Mouse (Mus musculus) stomach, embryonic 15.5 days (tissue): ENCODE results near the gene Rbm34. TPM values are rescaled to one million over a fixed set of nuclear protein-coding genes. Genes with fewer than 3 reads are reported as not detected.
"Not testable (repeated sequence)": the region's sequence is repeated elsewhere in the genome, so short reads cannot be mapped to it uniquely, and the experiment has no call there.

Experiments used
- ATAC-seq: fragments of 200-750 bp; cut with Nextera tagmentation; 2 replicates; pipeline ENCODE4 v1.8.0; 2017; ENCODE audit warnings: low read depth, moderate number of reproducible peaks, moderate TSS enrichment; ENCODE audit not compliant: insufficient read depth, low FRiP score
- H3K27ac ChIP-seq: fragments of 300-500 bp; sonication (generic); 2 replicates; pipeline ENCODE4 v1.5.1; 2015; ENCODE audit warnings: mild to moderate bottlenecking, inconsistent platforms
- H3K27me3 ChIP-seq: fragments of 300-500 bp; sonication (generic); replicated peaks from 2 replicates; pipeline ENCODE4 v1.6.1; 2015; ENCODE audit warnings: inconsistent platforms
- H3K36me3 ChIP-seq: fragments of 300-500 bp; sonication (generic); 2 replicates; pipeline ENCODE4 v1.6.1; 2015; ENCODE audit warnings: inconsistent platforms
- H3K4me1 ChIP-seq: fragments of 300-500 bp; sonication (generic); 2 replicates; pipeline ENCODE4 v1.6.1; 2015; ENCODE audit warnings: inconsistent platforms
- H3K4me2 ChIP-seq: fragments of 300-500 bp; sonication (generic); 2 replicates; pipeline ENCODE4 v1.6.1; 2015; ENCODE audit warnings: mild to moderate bottlenecking, inconsistent platforms
- H3K4me3 ChIP-seq: fragments of 300-500 bp; sonication (generic); replicated peaks from 2 replicates; pipeline ENCODE4 v1.5.1; 2015; ENCODE audit warnings: inconsistent platforms
- H3K9ac ChIP-seq: fragments of 300-500 bp; sonication (generic); 2 replicates; pipeline ENCODE4 v1.6.1; 2015; ENCODE audit warnings: inconsistent platforms
- H3K9me3 ChIP-seq: fragments of 300-500 bp; sonication (generic); 2 replicates; pipeline ENCODE4 v1.6.1; 2016; ENCODE audit warnings: inconsistent platforms
- WGBS: fragments of 180-500 bp; shearing (Covaris S2); methylation state at CpG from one replicate; pipeline ENCODE4 v1.1.7; 2015; 5-methylcytosine and 5-hydroxymethylcytosine counted together
- polyA plus RNA-seq: library from polyadenylated mRNA; unstranded; fragments of >200 nt; fragmentation: Nextera tagmentation; extraction: Ambion mirVana; gene quantifications from 2 replicates; pipeline ENCODE4 v1.2.1, GENCODE M21; 2015

The Rbm34 gene
- polyA plus RNA-seq, 1 experiment from 2014 or later: 24.3 TPM

- H3K27ac ChIP-seq: no peak overlapping the region
- 40% methylated on average over 10 of the region's 10 CpGs for WGBS
These were observed 56.1 kb downstream of the Rbm34 start for GRCm38 (mm10) chr8:126914609-126915375.

GRCm38 (mm10) chr8:126914107-126914490 lies 56.8 kb downstream of the Rbm34 start:
- not testable (repeated sequence) for H3K36me3 ChIP-seq, H3K4me2 ChIP-seq, ATAC-seq, H3K4me3 ChIP-seq, H3K27ac ChIP-seq, H3K9ac ChIP-seq, H3K27me3 ChIP-seq, H3K9me3 ChIP-seq
- H3K4me1 ChIP-seq: peaks cover 17% of the 10 kb centered on the region
- 56% methylated on average over 10 of the region's 10 CpGs for WGBS

More at GRCm38 (mm10) chr8:126914609-126915375, 56.1 kb downstream of the Rbm34 start:
- Histone ChIP-seq H3K4me3 (no peak overlapping the region), H3K27me3 (no peaks in the 10 kb centered on the region), H3K36me3 (no peaks in the 10 kb centered on the region), H3K4me2 (no peak overlapping the region), H3K4me1 (peaks cover 16% of the 10 kb centered on the region), H3K9ac (no peak overlapping the region), H3K9me3 (no peaks in the 10 kb centered on the region)
- no peak for ATAC-seq

GRCm38 (mm10) chr8:126913241-126914106 lies 57.4 kb downstream of the Rbm34 start:
- H3K9me3 ChIP-seq: no peaks in the 10 kb centered on the region
- WGBS: 45% methylated on average over 12 of the region's 12 CpGs
- H3K4me3 ChIP-seq: no peak overlapping the region
- no peaks in the 10 kb centered on the region for H3K27me3 ChIP-seq
- peak overlapping the region; percentile 55 for H3K27ac ChIP-seq
- ATAC-seq: no peak
- peaks cover 16% of the 10 kb centered on the region for H3K4me1 ChIP-seq
- H3K4me2 ChIP-seq: no peak overlapping the region
- no peak overlapping the region for H3K9ac ChIP-seq
- no peaks in the 10 kb centered on the region for H3K36me3 ChIP-seq

- H3K4me1 ChIP-seq: peaks cover 13% of the 10 kb centered on the region
- H3K36me3 ChIP-seq: no peaks in the 10 kb centered on the region
- no peak overlapping the region for H3K4me2 ChIP-seq
- H3K27ac ChIP-seq: no peak overlapping the region
- H3K9ac ChIP-seq: no peak overlapping the region
- peak; percentile 37; the same call in 1 of the 2 replicates for ATAC-seq
- H3K4me3 ChIP-seq: no peak overlapping the region
- 51% methylated on average over 10 of the region's 10 CpGs for WGBS
- no peaks in the 10 kb centered on the region for H3K9me3 ChIP-seq
- no peaks in the 10 kb centered on the region for H3K27me3 ChIP-seq
These were observed 61.5 kb downstream of the Rbm34 start for GRCm38 (mm10) chr8:126909371-126909802.

GRCm38 (mm10) chr8:126908805-126909204 lies 62.1 kb downstream of the Rbm34 start:
- H3K36me3 ChIP-seq: no peaks in the 10 kb centered on the region
- H3K9me3 ChIP-seq: no peaks in the 10 kb centered on the region
- no peak overlapping the region for H3K4me2 ChIP-seq
- peaks cover 14% of the 10 kb centered on the region for H3K4me1 ChIP-seq
- no peak overlapping the region for H3K9ac ChIP-seq
- no peaks in the 10 kb centered on the region for H3K27me3 ChIP-seq
- no peak for ATAC-seq
- 64% methylated on average over 6 of the region's 6 CpGs for WGBS
- no peak overlapping the region for H3K27ac ChIP-seq
- H3K4me3 ChIP-seq: no peak overlapping the region

GRCm38 (mm10) chr8:126907968-126908367 lies 62.9 kb downstream of the Rbm34 start:
- no peak overlapping the region for H3K27ac ChIP-seq
- no peaks in the 10 kb centered on the region for H3K9me3 ChIP-seq
- no peak for ATAC-seq
- H3K4me3 ChIP-seq: no peak overlapping the region
- H3K4me1 ChIP-seq: peaks cover 8% of the 10 kb centered on the region; the same call in 1 of the 2 replicates
- H3K4me2 ChIP-seq: no peak overlapping the region
- H3K36me3 ChIP-seq: no peaks in the 10 kb centered on the region
- no peak overlapping the region for H3K9ac ChIP-seq
- no peaks in the 10 kb centered on the region for H3K27me3 ChIP-seq
- WGBS: 55% methylated on average over 9 of the region's 9 CpGs

GRCm38 (mm10) chr8:126907374-126907773 lies 63.5 kb downstream of the Rbm34 start:
- no peak overlapping the region for H3K4me2 ChIP-seq

GRCm38 (mm10) chr8:126905387-126905786 lies 65.5 kb downstream of the Rbm34 start:
- no peak overlapping the region for H3K4me2 ChIP-seq
- H3K36me3 ChIP-seq: no peaks in the 10 kb centered on the region
- ATAC-seq: no peak
- H3K9ac ChIP-seq: no peak overlapping the region
- H3K4me1 ChIP-seq: peaks cover 8% of the 10 kb centered on the region; the same call in 1 of the 2 replicates
- WGBS: 90% methylated on average over 3 of the region's 3 CpGs
- no peak overlapping the region for H3K27ac ChIP-seq
- no peaks in the 10 kb centered on the region for H3K27me3 ChIP-seq
- H3K9me3 ChIP-seq: no peaks in the 10 kb centered on the region
- no peak overlapping the region for H3K4me3 ChIP-seq

More at GRCm38 (mm10) chr8:126907374-126907773, 63.5 kb downstream of the Rbm34 start:
- Histone ChIP-seq H3K27ac (no peak overlapping the region), H3K4me1 (peaks cover 8% of the 10 kb centered on the region; the same call in 1 of the 2 replicates), H3K4me3 (no peak overlapping the region), H3K36me3 (no peaks in the 10 kb centered on the region), H3K9me3 (no peaks in the 10 kb centered on the region), H3K27me3 (no peaks in the 10 kb centered on the region), H3K9ac (no peak overlapping the region)
- no peak for ATAC-seq
- WGBS: 77% methylated on average over 3 of the region's 3 CpGs

GRCm38 (mm10) chr8:126903927-126904326 lies 66.9 kb downstream of the Rbm34 start:
- 72% methylated on average over 9 of the region's 9 CpGs for WGBS

GRCm38 (mm10) chr8:126903224-126903895 lies 67.5 kb downstream of the Rbm34 start:
- Histone ChIP-seq H3K27me3 (no peaks in the 10 kb centered on the region), H3K4me1 (peaks cover 4% of the 10 kb centered on the region; the same call in 1 of the 2 replicates), H3K9ac (no peak overlapping the region), H3K4me2 (no peak overlapping the region), H3K9me3 (no peaks in the 10 kb centered on the region), H3K27ac (peak overlapping the region; percentile 28), H3K4me3 (no peak overlapping the region), H3K36me3 (no peaks in the 10 kb centered on the region)
- 49% methylated on average over 9 of the region's 9 CpGs for WGBS
- ATAC-seq: 0 out of 2 replicates have a peak, but pooled peaks have one; percentile 5

More at GRCm38 (mm10) chr8:126903927-126904326, 66.9 kb downstream of the Rbm34 start:
- no peaks in the 10 kb centered on the region for H3K27me3 ChIP-seq
- peak overlapping the region; percentile 28; the same call in 1 of the 2 replicates for H3K27ac ChIP-seq
- H3K4me2 ChIP-seq: no peak overlapping the region
- ATAC-seq: no peak
- no peak overlapping the region for H3K9ac ChIP-seq
- H3K4me3 ChIP-seq: no peak overlapping the region
- no peaks in the 10 kb centered on the region for H3K9me3 ChIP-seq
- peaks cover 4% of the 10 kb centered on the region; the same call in 1 of the 2 replicates for H3K4me1 ChIP-seq
- no peaks in the 10 kb centered on the region for H3K36me3 ChIP-seq

- Histone ChIP-seq H3K27me3 (no peaks in the 10 kb centered on the region), H3K4me3 (no peak overlapping the region), H3K9ac (no peak overlapping the region), H3K9me3 (no peaks in the 10 kb centered on the region), H3K27ac (no peak overlapping the region), H3K4me2 (no peak overlapping the region), H3K4me1 (peaks cover 4% of the 10 kb centered on the region; the same call in 1 of the 2 replicates), H3K36me3 (no peaks in the 10 kb centered on the region)
- WGBS: 52% methylated on average over 1 of the region's 1 CpGs
- ATAC-seq: peak; percentile 33; the same call in 1 of the 2 replicates
These were observed 69.3 kb downstream of the Rbm34 start for GRCm38 (mm10) chr8:126901612-126902011.
